Mouse (Mus musculus): Measurements from ENCODE around the gene Rasl12.

DNA sequence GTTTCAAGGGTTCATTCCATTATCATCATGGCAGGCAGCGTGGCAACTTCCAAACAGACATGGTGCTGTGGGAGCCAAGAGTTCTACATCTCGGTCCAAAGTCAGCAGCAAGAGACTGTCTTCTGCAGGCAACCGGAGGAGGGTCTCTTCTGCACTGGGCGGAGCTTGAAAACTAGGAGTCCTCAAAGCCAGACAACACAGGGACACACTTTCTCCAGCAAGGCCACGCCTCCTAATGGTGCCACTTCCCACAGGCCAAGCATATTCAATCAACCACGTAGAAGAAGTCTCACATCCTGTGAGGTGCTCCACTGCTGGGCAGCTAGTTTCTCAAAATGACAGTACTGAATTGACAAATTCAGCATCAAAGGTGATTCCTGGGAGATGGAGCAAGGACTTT is 49.6 kb downstream of the Rasl12 start:
- TF ChIP-seq CTCF (IDR thresholded peaks at IDR 0.05; ENCODE audit: borderline replicate concordance, control insufficient read depth, extremely low read depth, insufficient read depth, low read length, poor library complexity) (no peak), POLR2A (IDR thresholded peaks at IDR 0.05; ENCODE audit: control insufficient read depth, extremely low read depth, insufficient read depth, low read length, poor library complexity) (no peak)
